ENCODE assay signal across 8 mouse cellular contexts in genomic region chr11:120262356-120262901, GRCm38 (mm10). TPM values are rescaled to one million over a fixed set of nuclear protein-coding genes. Genes with fewer than 3 reads are reported as not detected.
A peak's percentile ranks its signal among the peaks of the same experiment; 100 is the strongest.
DNase-seq lines count a peak whose midpoint lies in the region; ATAC-seq and TF ChIP-seq lines count a peak whose summit lies in the region.

No protein-coding gene starts in this region.

- H3K4me3 ChIP-seq in embryonic facial prominence, embryonic 15.5 days (replicated peaks) = no peak overlapping the region
- H3K4me3 ChIP-seq in heart, postnatal 0 days (ENCODE audit: low read depth, low read length) = no peak overlapping the region
- no peak overlapping the region for H3K4me3 ChIP-seq in lung, embryonic 15.5 days
- H3K4me3 ChIP-seq in olfactory bulb, adult 2 months (ENCODE audit: insufficient read depth, low read depth, low read length) = no peak overlapping the region

- no peak for TF ChIP-seq POLR2A in olfactory bulb, adult 2 months (IDR thresholded peaks at IDR 0.05; ENCODE audit: insufficient read depth, low read depth, low read length)

- no peak overlapping the region for H3K9ac ChIP-seq in embryonic facial prominence, embryonic 15.5 days
- no peak overlapping the region for H3K9ac ChIP-seq in heart, postnatal 0 days (replicated peaks; ENCODE audit: low read depth, low read length)
- no peak overlapping the region for H3K9ac ChIP-seq in lung, embryonic 15.5 days

- peak overlapping the region; percentile 41 for H3K4me2 ChIP-seq in embryonic facial prominence, embryonic 15.5 days (replicated peaks)
- H3K4me2 ChIP-seq in heart, postnatal 0 days (ENCODE audit: low read depth, low read length) = no peak overlapping the region
- H3K4me2 ChIP-seq in lung, embryonic 15.5 days = peak overlapping the region; percentile 36; the same call in 1 of the 2 replicates

- 18% methylated on average over 8 of the region's 8 CpGs for WGBS in embryonic facial prominence, embryonic 15.5 days
- WGBS in heart, postnatal 0 days = 23% methylated on average over 8 of the region's 8 CpGs
- 19% methylated on average over 8 of the region's 8 CpGs for WGBS in lung, embryonic 15.5 days
- 17% methylated on average over 8 of the region's 8 CpGs for WGBS in olfactory bulb, adult 2 months

- no peak for TF ChIP-seq EP300 in heart, postnatal 0 days (IDR thresholded peaks at IDR 0.05; ENCODE audit: low read depth)

- H3K4me1 ChIP-seq in embryonic facial prominence, embryonic 15.5 days = peaks cover 91% of the 10 kb centered on the region
- H3K4me1 ChIP-seq in heart, postnatal 0 days (ENCODE audit: control insufficient read depth, insufficient read depth) = peaks cover 39% of the 10 kb centered on the region
- peaks cover 86% of the 10 kb centered on the region for H3K4me1 ChIP-seq in lung, embryonic 15.5 days
- peaks cover 77% of the 10 kb centered on the region for H3K4me1 ChIP-seq in olfactory bulb, adult 2 months (ENCODE audit: control insufficient read depth, insufficient read depth, low read length)

- peak; percentile 65 for TF ChIP-seq CTCF in heart, postnatal 0 days (IDR thresholded peaks at IDR 0.05; ENCODE audit: low read depth)
- peak; percentile 60 for TF ChIP-seq CTCF in olfactory bulb, adult 2 months (IDR thresholded peaks at IDR 0.05; ENCODE audit: insufficient read depth, low read depth, low read length)

- no peaks in the 10 kb centered on the region for H3K27me3 ChIP-seq in embryonic facial prominence, embryonic 15.5 days
- no peaks in the 10 kb centered on the region for H3K27me3 ChIP-seq in heart, postnatal 0 days (ENCODE audit: control insufficient read depth, insufficient read depth, low read length)
- H3K27me3 ChIP-seq in lung, embryonic 15.5 days = no peaks in the 10 kb centered on the region; the same call in 1 of the 2 replicates

- no peaks in the 10 kb centered on the region for H3K36me3 ChIP-seq in embryonic facial prominence, embryonic 15.5 days
- no peaks in the 10 kb centered on the region for H3K36me3 ChIP-seq in heart, postnatal 0 days (replicated peaks; ENCODE audit: control insufficient read depth, insufficient read depth, low read length)
- H3K36me3 ChIP-seq in lung, embryonic 15.5 days = no peaks in the 10 kb centered on the region

- H3K27ac ChIP-seq in embryonic facial prominence, embryonic 15.5 days (replicated peaks) = peak overlapping the region; percentile 88
- H3K27ac ChIP-seq in heart, postnatal 0 days (ENCODE audit: low read depth) = 0 out of 2 replicates have a peak overlapping the region, but pooled peaks have one; percentile 62
- peak overlapping the region; percentile 93 for H3K27ac ChIP-seq in lung, embryonic 15.5 days
- H3K27ac ChIP-seq in olfactory bulb, adult 2 months (ENCODE audit: insufficient read depth, low read depth, low read length) = no peak overlapping the region

- no peaks in the 10 kb centered on the region for H3K9me3 ChIP-seq in embryonic facial prominence, embryonic 15.5 days (replicated peaks)
- no peaks in the 10 kb centered on the region for H3K9me3 ChIP-seq in heart, postnatal 0 days (replicated peaks; ENCODE audit: control insufficient read depth, low read length)
- H3K9me3 ChIP-seq in lung, embryonic 15.5 days = no peaks in the 10 kb centered on the region

- DNase-seq in CD8-positive naive resting alpha-beta T cell, adult 2 months (ENCODE audit: low read depth in 2 of 2, low spot score in 2 of 2) = peak; percentile 26 to 38
- peak; percentile 71 to 87 for DNase-seq in adrenal gland, postnatal 36 days
- peak; percentile 81 for DNase-seq in heart, postnatal 0 days (ENCODE audit: low spot score)
- peak; percentile 92 to 93 for DNase-seq in kidney, postnatal 36 days
- peak; percentile 72 for DNase-seq in thymus, postnatal 14 days

- peak; percentile 41 for ATAC-seq in embryonic facial prominence, embryonic 15.5 days (ENCODE audit: insufficient number of reproducible peaks, low FRiP score, low TSS enrichment, low read depth)
- peak; percentile 77 for ATAC-seq in heart, postnatal 0 days (ENCODE audit: insufficient read depth, low read depth)
- peak; percentile 33 for ATAC-seq in lung, embryonic 15.5 days (ENCODE audit: borderline replicate concordance, extremely low read depth, low FRiP score, low TSS enrichment)

RNA-seq across cellular contexts. Expression of gene Bahcc1, which starts 29.7 kb away (rescaled TPM):
- 10 to 100 TPM; 17.5 TPM for total RNA-seq in adrenal gland, postnatal 36 days (2021)
- polyA plus RNA-seq in embryonic facial prominence, embryonic 15.5 days (2015; fragmentation: Nextera tagmentation; extraction: Ambion mirVana) = 7.9 and 9.3 TPM in 2 replicates
- total RNA-seq in heart, postnatal 0 days (2014; rRNA removed; ENCODE audit: low replicate concordance) = 12.2 and 13.1 TPM in 2 replicates
- polyA plus RNA-seq in heart, postnatal 0 days (2015; fragmentation: Nextera tagmentation; extraction: Ambion mirVana) = 2.8 and 3.5 TPM in 2 replicates
- polyA plus RNA-seq in lung, embryonic 15.5 days (2015; fragmentation: Nextera tagmentation; extraction: Ambion mirVana) = 8.7 and 9.2 TPM in 2 replicates
- polyA plus RNA-seq in olfactory bulb, adult 2 months (2012; ENCODE audit: insufficient read depth, insufficient read length, low replicate concordance, missing spikeins) = not detected in 2 replicates

Comparison
In these comparisons a context has a peak if more than half of its experiments do, and no peak if none do; other contexts are left out.
1. DNase-seq: peak in every context shown above with its lines; median percentile 92 in kidney, postnatal 36 days; 81 in heart, postnatal 0 days; 79 in adrenal gland, postnatal 36 days; 72 in thymus, postnatal 14 days; 32 in CD8-positive naive resting alpha-beta T cell, adult 2 months.